22 mouse cellular contexts compared by ENCODE assay signal in the genomic region with DNA sequence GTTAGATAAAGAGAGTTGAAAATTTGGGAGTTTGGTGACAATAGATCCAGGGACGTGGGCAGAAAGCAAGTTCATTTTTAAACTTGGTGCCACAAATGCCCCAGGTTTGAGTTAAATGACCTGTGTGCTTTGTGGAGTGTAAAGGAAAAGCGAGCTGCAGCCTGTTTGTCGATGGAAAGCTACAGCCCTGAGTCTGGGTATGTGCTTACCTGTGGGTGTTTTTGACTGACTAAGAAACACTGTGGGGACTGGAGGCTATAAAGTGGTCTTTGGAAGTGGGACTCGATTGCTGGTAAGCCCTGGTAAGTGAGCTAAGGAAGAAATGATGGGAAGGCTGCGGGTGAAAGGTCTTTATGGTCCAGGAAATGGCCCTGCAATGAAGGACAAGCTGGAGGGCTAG. TPM values are rescaled to one million over a fixed set of nuclear protein-coding genes. Genes with fewer than 3 reads are reported as not detected.
DNase-seq lines count a peak whose midpoint lies in the region; ATAC-seq and TF ChIP-seq lines count a peak whose summit lies in the region.
"Had no signal": no experiment of that assay in that cellular context is flagged by ENCODE, and none has a peak within 500 bp of the region (broad histone marks: within the 10 kb centered on the region; RNA-seq: fewer than 3 reads in every experiment).

No protein-coding gene starts in this region.

- H3K36me3 ChIP-seq in heart, embryonic 10.5 days, result no peaks in the 10 kb centered on the region
- H3K36me3 ChIP-seq in kidney, embryonic 14.5 days (ENCODE audit: control insufficient read depth, insufficient read depth, low read length), result no peaks in the 10 kb centered on the region
- no peaks in the 10 kb centered on the region for H3K36me3 ChIP-seq in stomach, embryonic 14.5 days (ENCODE audit: control insufficient read depth, insufficient read depth, low read length)
- H3K36me3 ChIP-seq in stomach, postnatal 0 days (ENCODE audit: control insufficient read depth, insufficient read depth, low read length), result no peaks in the 10 kb centered on the region
- H3K36me3 ChIP-seq: embryonic facial prominence, embryonic 10.5 days; forebrain, embryonic 15.5 days; heart, embryonic 15.5 days; limb, embryonic 13.5 days; midbrain, embryonic 13.5 days; neural tube, embryonic 12.5 days had no signal

- no peak for DNase-seq in heart, embryonic 10.5 days (ENCODE audit: low spot score)
- no peak for DNase-seq in heart, postnatal 10 days
- no peak for DNase-seq in kidney, adult 8-10 months
- DNase-seq in stomach, postnatal 0 days (ENCODE audit: low spot score), result no peak
- no peak for DNase-seq in layer of hippocampus, adult 18-20 months (ENCODE audit: low spot score in 2 of 2)
- DNase-seq: cerebellum, adult 11 months; cerebellum, postnatal 10 days; kidney, postnatal 4 days; layer of hippocampus, adult 9-11 months; lung, embryonic 14.5 days; right cerebral cortex, postnatal 14 days; thymus, adult 18-20 months had no signal

- WGBS in heart, embryonic 10.5 days, result 82% methylated on average over 5 of the region's 5 CpGs
- WGBS in kidney, embryonic 14.5 days, result 30% methylated on average over 5 of the region's 5 CpGs
- WGBS in stomach, embryonic 14.5 days, result 76% methylated on average over 5 of the region's 5 CpGs
- 68% methylated on average over 5 of the region's 5 CpGs for WGBS in stomach, postnatal 0 days

- H3K4me2 ChIP-seq in kidney, embryonic 14.5 days (replicated peaks; ENCODE audit: low read depth, low read length), result no peak overlapping the region
- H3K4me2 ChIP-seq in stomach, embryonic 14.5 days (replicated peaks; ENCODE audit: low read depth, low read length), result no peak overlapping the region
- H3K4me2 ChIP-seq in stomach, postnatal 0 days (replicated peaks; ENCODE audit: low read depth), result no peak overlapping the region
- H3K4me2 ChIP-seq: forebrain, embryonic 15.5 days; heart, embryonic 15.5 days; limb, embryonic 13.5 days; lung, embryonic 14.5 days; midbrain, embryonic 13.5 days; neural tube, embryonic 12.5 days had no signal

- peaks cover 50% of the 10 kb centered on the region for H3K4me1 ChIP-seq in heart, embryonic 10.5 days
- H3K4me1 ChIP-seq in kidney, embryonic 14.5 days (ENCODE audit: control insufficient read depth, insufficient read depth, low read length), result peaks cover 26% of the 10 kb centered on the region; the same call in 1 of the 2 replicates
- H3K4me1 ChIP-seq in stomach, embryonic 14.5 days (ENCODE audit: control insufficient read depth, insufficient read depth, low read length), result peaks cover 21% of the 10 kb centered on the region
- H3K4me1 ChIP-seq in stomach, postnatal 0 days (replicated peaks; ENCODE audit: control insufficient read depth, insufficient read depth), result no peaks in the 10 kb centered on the region
- H3K4me1 ChIP-seq: embryonic facial prominence, embryonic 10.5 days; forebrain, embryonic 15.5 days had no signal

- ATAC-seq in kidney, embryonic 14.5 days (ENCODE audit: low FRiP score, low TSS enrichment), result no peak
- ATAC-seq in stomach, embryonic 14.5 days (ENCODE audit: insufficient number of reproducible peaks, insufficient read depth, low FRiP score, low read depth), result no peak
- no peak for ATAC-seq in stomach, postnatal 0 days (ENCODE audit: low FRiP score, low TSS enrichment)
- ATAC-seq: forebrain, embryonic 15.5 days; hindbrain, postnatal 0 days; midbrain, embryonic 13.5 days had no signal

- TF ChIP-seq CTCF in stomach, postnatal 0 days (IDR thresholded peaks at IDR 0.05; ENCODE audit: low read depth), result no peak

- no peak overlapping the region for H3K4me3 ChIP-seq in heart, embryonic 10.5 days
- no peak overlapping the region for H3K4me3 ChIP-seq in kidney, embryonic 14.5 days (ENCODE audit: low read length)
- H3K4me3 ChIP-seq in stomach, embryonic 14.5 days (ENCODE audit: low read depth, low read length), result no peak overlapping the region
- H3K4me3 ChIP-seq in stomach, postnatal 0 days (ENCODE audit: low read depth, low read length), result no peak overlapping the region
- H3K4me3 ChIP-seq: embryonic facial prominence, embryonic 10.5 days; forebrain, embryonic 15.5 days; heart, embryonic 15.5 days; limb, embryonic 13.5 days; midbrain, embryonic 13.5 days; neural tube, embryonic 12.5 days had no signal

- no peaks in the 10 kb centered on the region for H3K27me3 ChIP-seq in heart, embryonic 10.5 days (ENCODE audit: insufficient read depth, poor library complexity, severe bottlenecking)
- no peaks in the 10 kb centered on the region for H3K27me3 ChIP-seq in kidney, embryonic 14.5 days (ENCODE audit: control insufficient read depth, insufficient read depth, low read length)
- H3K27me3 ChIP-seq in stomach, embryonic 14.5 days (ENCODE audit: control insufficient read depth, insufficient read depth, low read length), result no peaks in the 10 kb centered on the region
- H3K27me3 ChIP-seq in stomach, postnatal 0 days (ENCODE audit: control insufficient read depth, insufficient read depth, low read length), result no peaks in the 10 kb centered on the region; the same call in 1 of the 2 replicates
- H3K27me3 ChIP-seq: forebrain, embryonic 15.5 days; heart, embryonic 15.5 days; limb, embryonic 13.5 days; midbrain, embryonic 13.5 days; neural tube, embryonic 12.5 days had no signal

- no peak overlapping the region for H3K9ac ChIP-seq in kidney, embryonic 14.5 days (ENCODE audit: low read depth, low read length)
- no peak overlapping the region for H3K9ac ChIP-seq in stomach, embryonic 14.5 days (replicated peaks; ENCODE audit: low read depth, low read length)
- no peak overlapping the region for H3K9ac ChIP-seq in stomach, postnatal 0 days (ENCODE audit: low read length)
- H3K9ac ChIP-seq: forebrain, embryonic 15.5 days; heart, embryonic 15.5 days; limb, embryonic 13.5 days; liver, embryonic 14.5 days; lung, embryonic 14.5 days; midbrain, embryonic 13.5 days; neural tube, embryonic 12.5 days had no signal

- intact Hi-C loops in heart, postnatal 10 days (cut with DNase I), result no loop called here

- TF ChIP-seq EP300 in stomach, postnatal 0 days (optimal IDR thresholded peaks at IDR 0.05), result no peak

- peak overlapping the region; percentile 37; the same call in 1 of the 2 replicates for H3K27ac ChIP-seq in heart, embryonic 10.5 days
- H3K27ac ChIP-seq in kidney, embryonic 14.5 days (ENCODE audit: low read depth, low read length), result peak overlapping the region; percentile 51; the same call in 1 of the 2 replicates
- H3K27ac ChIP-seq in stomach, embryonic 14.5 days (ENCODE audit: low read length), result peak overlapping the region; percentile 30; the same call in 1 of the 2 replicates
- H3K27ac ChIP-seq in stomach, postnatal 0 days (replicated peaks), result no peak overlapping the region
- H3K27ac ChIP-seq: embryonic facial prominence, embryonic 10.5 days; forebrain, embryonic 15.5 days; hindbrain, postnatal 0 days; limb, embryonic 13.5 days; liver, embryonic 14.5 days; midbrain, embryonic 13.5 days; neural tube, embryonic 12.5 days had no signal

- H3K9me3 ChIP-seq in heart, embryonic 10.5 days, result no peaks in the 10 kb centered on the region
- H3K9me3 ChIP-seq in kidney, embryonic 14.5 days (ENCODE audit: control insufficient read depth, low read length), result no peaks in the 10 kb centered on the region
- H3K9me3 ChIP-seq in stomach, embryonic 14.5 days (ENCODE audit: control insufficient read depth, low read depth, low read length), result no peaks in the 10 kb centered on the region
- H3K9me3 ChIP-seq in stomach, postnatal 0 days (ENCODE audit: control insufficient read depth, low read length), result no peaks in the 10 kb centered on the region
- H3K9me3 ChIP-seq: embryonic facial prominence, embryonic 10.5 days; forebrain, embryonic 15.5 days; heart, embryonic 15.5 days; limb, embryonic 13.5 days; midbrain, embryonic 13.5 days; neural tube, embryonic 12.5 days had no signal

RNA-seq across cellular contexts. Expression of gene Dad1, which starts 47.6 kb away (rescaled TPM):
- polyA plus RNA-seq in heart, embryonic 10.5 days (2016; fragmentation: Nextera tagmentation; extraction: Ambion mirVana), result 298 and 356 TPM in 2 replicates
- 100 to 1,000 TPM; 121 TPM for total RNA-seq in heart, postnatal 10 days (2021)
- polyA plus RNA-seq in kidney, embryonic 14.5 days (2014; fragmentation: Nextera tagmentation; extraction: Ambion mirVana), result 431 and 487 TPM in 2 replicates
- 400 and 406 TPM in 2 replicates for polyA plus RNA-seq in stomach, embryonic 14.5 days (2014; fragmentation: Nextera tagmentation; extraction: Ambion mirVana)
- polyA plus RNA-seq in stomach, postnatal 0 days (2015; fragmentation: Nextera tagmentation; extraction: Ambion mirVana), result 397 and 433 TPM in 2 replicates
- total RNA-seq in layer of hippocampus, adult 18-20 months (2021), result 100 to 1,000 TPM; 123 to 132 TPM

RNA-seq across cellular contexts. Expression of gene Abhd4, which starts 47.7 kb away (rescaled TPM):
- polyA plus RNA-seq in heart, embryonic 10.5 days (2016; fragmentation: Nextera tagmentation; extraction: Ambion mirVana), result 66.0 and 89.0 TPM in 2 replicates
- total RNA-seq in heart, postnatal 10 days (2021), result 10 to 100 TPM; 55.9 to 67.1 TPM
- polyA plus RNA-seq in kidney, embryonic 14.5 days (2014; fragmentation: Nextera tagmentation; extraction: Ambion mirVana), result 50.3 and 62.5 TPM in 2 replicates
- polyA plus RNA-seq in stomach, embryonic 14.5 days (2014; fragmentation: Nextera tagmentation; extraction: Ambion mirVana), result 52.2 and 54.3 TPM in 2 replicates
- 40.2 and 45.7 TPM in 2 replicates for polyA plus RNA-seq in stomach, postnatal 0 days (2015; fragmentation: Nextera tagmentation; extraction: Ambion mirVana)
- total RNA-seq in layer of hippocampus, adult 18-20 months (2021), result 10 to 100 TPM; 54.8 to 60.0 TPM
